Mouse (Mus musculus) urinary bladder, postnatal 4 days (tissue): ENCODE data around the gene Trappc2l.
"Not testable (repeated sequence)": the region's sequence is repeated elsewhere in the genome, so short reads cannot be mapped to it uniquely, and the experiment has no call there.

ENCODE experiments used
- DNase-seq, 2 experiments: peaks; one replicate each; pipeline ENCODE4 v3.0.0; 2021 to 2022; ENCODE audit warnings: low spot score in 2 of 2

Gene Trappc2l

GRCm38 (mm10) chr8:122611295-122612133, at the start of gene Trappc2l, which contains the start of gene Galns:
TSS of gene Trappc2l (plus strand) at chr8:122611640.
TSS of gene Galns (minus strand) at chr8:122611463.
- peak; percentile 93 to 96 for DNase-seq

- no peak for DNase-seq
Measured at GRCm38 (mm10) chr8:122564363-122565352, 46.8 kb upstream of the Trappc2l start.

- DNase-seq, result no peak
Measured at GRCm38 (mm10) chr8:122566766-122567165, 44.7 kb upstream of the Trappc2l start.

GRCm38 (mm10) chr8:122567361-122568108, 43.9 kb upstream of the Trappc2l start, which contains the start of gene Cdt1:
TSS of gene Cdt1 (plus strand) at chr8:122568015.
- peak; percentile 95 to 96 for DNase-seq

GRCm38 (mm10) chr8:122568109-122568504, 43.3 kb upstream of the Trappc2l start:
- DNase-seq, result no peak

GRCm38 (mm10) chr8:122568881-122569309, 42.5 kb upstream of the Trappc2l start:
- no peak for DNase-seq

GRCm38 (mm10) chr8:122569329-122569728, 42.1 kb upstream of the Trappc2l start:
- no peak for DNase-seq

GRCm38 (mm10) chr8:122569996-122570395, 41.4 kb upstream of the Trappc2l start:
- no peak for DNase-seq

GRCm38 (mm10) chr8:122571153-122571552, 40.3 kb upstream of the Trappc2l start:
- DNase-seq, result no peak

GRCm38 (mm10) chr8:122571750-122572267, 39.6 kb upstream of the Trappc2l start:
- DNase-seq, result no peak

GRCm38 (mm10) chr8:122572751-122573150, 38.7 kb upstream of the Trappc2l start:
- no peak for DNase-seq

GRCm38 (mm10) chr8:122573176-122573575, 38.3 kb upstream of the Trappc2l start:
- DNase-seq, result not testable (repeated sequence)

- no peak for DNase-seq
Measured at GRCm38 (mm10) chr8:122573577-122573976, 37.9 kb upstream of the Trappc2l start.

- DNase-seq, result no peak
Measured at GRCm38 (mm10) chr8:122574264-122574663, 37.2 kb upstream of the Trappc2l start.

GRCm38 (mm10) chr8:122574667-122575251, 36.7 kb upstream of the Trappc2l start:
- DNase-seq, result no peak

- DNase-seq, result no peak
Measured at GRCm38 (mm10) chr8:122575286-122575685, 36.2 kb upstream of the Trappc2l start.

GRCm38 (mm10) chr8:122575735-122576647, 35.4 kb upstream of the Trappc2l start:
- DNase-seq, result no peak

- DNase-seq, result peak; percentile 89 to 97
Measured at GRCm38 (mm10) chr8:122576648-122577022, 34.8 kb upstream of the Trappc2l start, which contains the start of gene Aprt. TSS of gene Aprt (minus strand) at chr8:122576909.

GRCm38 (mm10) chr8:122577116-122577515, 34.3 kb upstream of the Trappc2l start:
- DNase-seq, result no peak

- no peak for DNase-seq
Measured at GRCm38 (mm10) chr8:122579196-122579595, 32.2 kb upstream of the Trappc2l start.
